Mouse (Mus musculus): Measurements from ENCODE around the gene Sema4c. TPM values are rescaled to one million over a fixed set of nuclear protein-coding genes. Genes with fewer than 3 reads are reported as not detected.

Sema4c gene
- polyA plus RNA-seq, 1 experiment = 0.01 TPM

- Histone ChIP-seq H3K9me3 (ENCODE audit: control insufficient read depth, low read length) (no peaks in the 10 kb centered on the region), H3K36me3 (ENCODE audit: control insufficient read depth) (peaks cover 25% of the 10 kb centered on the region), H3K27me3 (ENCODE audit: control insufficient read depth) (no peaks in the 10 kb centered on the region), H3K4me1 (ENCODE audit: control insufficient read depth) (peaks cover 2% of the 10 kb centered on the region; the same call in 1 of the 2 replicates), H3K4me3 (replicated peaks) (no peak overlapping the region)
- TF ChIP-seq TAL1 (IDR thresholded peaks at IDR 0.05; ENCODE audit: low read length) = no peak
- no peak for TF ChIP-seq GATA1 (IDR thresholded peaks at IDR 0.05; ENCODE audit: low read length)
These were observed 21.8 kb downstream of the Sema4c start for GRCm38 (mm10) chr1:36536397-36536728.

DNA sequence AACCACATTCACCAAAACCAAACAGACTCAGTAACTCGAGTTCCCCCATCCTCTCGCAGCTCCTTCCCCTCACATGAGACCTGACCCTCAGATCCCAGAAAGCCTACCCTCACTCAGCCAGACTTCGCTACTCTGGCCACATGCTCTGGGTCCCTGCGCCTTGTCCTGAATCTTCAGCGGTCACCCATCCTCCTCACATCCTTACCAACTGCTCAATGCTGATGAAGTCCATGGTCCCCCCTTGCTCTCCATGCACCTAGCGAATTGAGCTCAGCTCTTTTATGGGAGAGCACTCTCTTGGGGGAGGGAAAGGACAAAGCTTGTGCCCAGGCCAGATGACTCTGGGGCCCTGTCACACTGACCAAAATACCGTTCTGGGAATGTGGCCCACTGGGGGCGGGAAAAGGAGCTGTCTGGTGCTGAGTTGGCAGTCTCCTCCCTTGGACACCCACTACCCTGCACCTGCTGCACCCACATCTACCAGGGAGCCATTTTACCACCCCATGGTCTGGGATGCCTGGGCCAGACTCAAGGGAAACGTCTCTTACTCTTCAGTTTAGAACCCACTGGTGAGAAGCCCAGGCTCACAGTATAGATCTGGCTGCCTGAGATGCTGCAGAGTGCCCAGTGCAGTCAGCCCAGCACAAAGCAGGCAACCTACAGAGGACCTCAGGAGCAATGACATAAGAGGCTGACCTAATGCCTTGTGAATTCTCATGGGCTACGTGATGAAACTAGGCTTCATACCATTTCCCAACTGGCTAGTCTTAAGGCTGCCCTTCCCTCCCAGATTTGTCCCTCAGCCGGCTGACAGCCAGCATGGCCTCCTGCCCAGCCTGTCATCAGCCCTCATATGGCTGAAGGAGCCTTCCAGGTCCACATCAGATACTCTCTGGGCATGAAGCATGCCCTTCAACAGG is 22.4 kb downstream of the Sema4c start:
- Histone ChIP-seq H3K4me1 (ENCODE audit: control insufficient read depth) (peaks cover 2% of the 10 kb centered on the region; the same call in 1 of the 2 replicates), H3K36me3 (ENCODE audit: control insufficient read depth) (peaks cover 27% of the 10 kb centered on the region), H3K4me3 (replicated peaks) (no peak overlapping the region), H3K27me3 (ENCODE audit: control insufficient read depth) (no peaks in the 10 kb centered on the region), H3K9me3 (ENCODE audit: control insufficient read depth, low read length) (no peaks in the 10 kb centered on the region)
- no peak for TF ChIP-seq GATA1 (IDR thresholded peaks at IDR 0.05; ENCODE audit: low read length)
- TF ChIP-seq TAL1 (IDR thresholded peaks at IDR 0.05; ENCODE audit: low read length) = no peak

DNA sequence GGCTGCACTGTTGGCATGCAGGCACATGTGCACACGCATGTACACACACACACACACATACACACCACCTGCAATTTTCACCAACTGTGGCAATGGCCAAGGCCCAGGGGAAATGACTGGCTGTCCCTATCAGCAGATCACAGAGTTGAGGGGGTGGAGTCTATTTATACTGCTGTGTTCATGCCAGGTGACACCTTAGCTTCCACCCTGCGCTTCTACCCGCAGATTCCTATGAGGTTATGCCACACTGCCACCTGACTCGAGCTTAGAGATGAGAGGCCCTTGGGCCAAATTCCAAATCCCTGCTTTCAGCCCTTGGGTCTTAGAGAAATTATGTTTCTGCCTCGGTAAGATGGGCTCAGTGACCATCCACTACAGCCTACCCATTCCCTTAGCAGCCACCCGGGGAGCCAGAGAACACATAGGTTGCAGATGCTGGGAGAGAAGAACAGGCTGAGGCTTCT is 23.5 kb downstream of the Sema4c start:
- H3K4me1 ChIP-seq (ENCODE audit: control insufficient read depth) = peaks cover 2% of the 10 kb centered on the region; the same call in 1 of the 2 replicates
- no peak overlapping the region for H3K4me3 ChIP-seq (replicated peaks)
- no peaks in the 10 kb centered on the region for H3K9me3 ChIP-seq (ENCODE audit: control insufficient read depth, low read length)
- H3K36me3 ChIP-seq (ENCODE audit: control insufficient read depth) = peaks cover 24% of the 10 kb centered on the region
- no peaks in the 10 kb centered on the region for H3K27me3 ChIP-seq (ENCODE audit: control insufficient read depth)
- TF ChIP-seq GATA1 (IDR thresholded peaks at IDR 0.05; ENCODE audit: low read length) (no peak), TAL1 (IDR thresholded peaks at IDR 0.05; ENCODE audit: low read length) (no peak)

DNA sequence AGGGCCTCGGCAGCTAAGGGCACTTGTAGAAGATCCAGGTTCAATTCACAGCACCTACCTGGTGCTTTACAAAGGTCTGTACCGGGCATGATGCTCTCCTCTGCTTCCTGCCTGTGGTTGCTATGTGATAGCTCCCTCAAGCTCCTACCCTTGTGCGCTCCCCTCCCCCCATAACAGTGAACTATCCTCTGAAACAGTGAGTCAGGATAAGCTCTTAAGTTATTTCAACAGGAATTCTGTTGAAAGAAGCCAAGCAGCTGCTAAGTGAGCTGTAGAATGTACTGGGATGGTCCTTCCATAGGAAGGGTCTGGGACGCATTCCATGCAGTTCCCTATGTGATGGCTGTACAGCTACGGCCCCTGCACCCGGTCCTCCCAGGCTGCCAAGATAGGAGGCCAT is 24.6 kb downstream of the Sema4c start:
- Histone ChIP-seq H3K4me1 (ENCODE audit: control insufficient read depth) (peaks cover 2% of the 10 kb centered on the region; the same call in 1 of the 2 replicates), H3K27me3 (ENCODE audit: control insufficient read depth) (no peaks in the 10 kb centered on the region), H3K4me3 (replicated peaks) (no peak overlapping the region), H3K9me3 (ENCODE audit: control insufficient read depth, low read length) (no peaks in the 10 kb centered on the region), H3K36me3 (ENCODE audit: control insufficient read depth) (peaks cover 18% of the 10 kb centered on the region)
- no peak for TF ChIP-seq GATA1 (IDR thresholded peaks at IDR 0.05; ENCODE audit: low read length)
- TF ChIP-seq TAL1 (IDR thresholded peaks at IDR 0.05; ENCODE audit: low read length) = no peak

DNA sequence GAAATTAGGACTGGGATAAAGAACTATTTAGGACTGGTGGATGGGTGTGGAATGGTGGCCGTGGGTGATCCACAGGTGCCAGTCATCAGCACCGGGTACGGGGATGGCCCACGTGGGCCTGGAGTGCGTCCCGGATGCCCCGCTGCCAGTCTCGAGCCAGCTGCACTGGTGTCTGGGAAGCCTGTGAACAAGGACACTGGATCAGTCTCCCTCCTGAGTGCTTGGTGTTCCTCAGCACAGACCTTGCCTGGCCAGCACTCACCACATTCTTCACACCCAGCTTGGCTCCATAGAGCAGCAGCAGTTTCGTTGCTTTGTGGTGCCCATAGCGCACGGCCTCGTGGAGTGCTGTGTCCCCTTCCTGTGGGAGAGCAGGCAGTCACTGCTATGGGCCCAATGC is 26.7 kb downstream of the Sema4c start:
- Histone ChIP-seq H3K4me3 (replicated peaks) (no peak overlapping the region), H3K4me1 (ENCODE audit: control insufficient read depth) (peaks cover 2% of the 10 kb centered on the region; the same call in 1 of the 2 replicates), H3K9me3 (ENCODE audit: control insufficient read depth, low read length) (no peaks in the 10 kb centered on the region), H3K36me3 (ENCODE audit: control insufficient read depth) (peaks cover 22% of the 10 kb centered on the region), H3K27me3 (ENCODE audit: control insufficient read depth) (no peaks in the 10 kb centered on the region)
- no peak for TF ChIP-seq GATA1 (IDR thresholded peaks at IDR 0.05; ENCODE audit: low read length)
- TF ChIP-seq TAL1 (IDR thresholded peaks at IDR 0.05; ENCODE audit: low read length) = no peak

DNA sequence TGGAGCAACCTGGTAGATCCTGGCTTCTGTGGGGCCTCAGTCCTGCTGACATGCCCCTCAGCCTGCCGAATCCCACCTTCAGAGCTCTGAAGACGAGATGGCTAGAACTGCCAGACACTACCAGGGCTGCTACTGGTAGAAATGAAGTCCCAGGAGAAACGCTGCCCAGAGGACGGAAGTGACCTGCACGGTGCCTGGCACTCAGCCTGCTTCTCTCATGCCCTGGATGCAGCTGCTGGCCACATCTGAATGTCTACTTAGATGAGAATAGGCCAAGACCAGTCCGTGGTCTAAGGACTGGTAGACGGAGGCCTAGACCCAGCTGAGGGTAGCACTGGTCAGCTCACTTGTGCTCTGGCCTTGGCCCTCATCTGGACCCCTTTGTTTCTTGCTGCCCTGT is 27.2 kb downstream of the Sema4c start:
- no peaks in the 10 kb centered on the region for H3K9me3 ChIP-seq (ENCODE audit: control insufficient read depth, low read length)
- H3K4me1 ChIP-seq (ENCODE audit: control insufficient read depth) = peaks cover 2% of the 10 kb centered on the region; the same call in 1 of the 2 replicates
- H3K27me3 ChIP-seq (ENCODE audit: control insufficient read depth) = no peaks in the 10 kb centered on the region
- no peak overlapping the region for H3K4me3 ChIP-seq (replicated peaks)
- TF ChIP-seq TAL1 (IDR thresholded peaks at IDR 0.05; ENCODE audit: low read length) (no peak), GATA1 (IDR thresholded peaks at IDR 0.05; ENCODE audit: low read length) (no peak)
- peaks cover 26% of the 10 kb centered on the region for H3K36me3 ChIP-seq (ENCODE audit: control insufficient read depth)

GRCm38 (mm10) chr1:36530485-36530884 is 27.7 kb downstream of the Sema4c start:
- no peaks in the 10 kb centered on the region for H3K27me3 ChIP-seq (ENCODE audit: control insufficient read depth)
- TF ChIP-seq GATA1 (IDR thresholded peaks at IDR 0.05; ENCODE audit: low read length) (no peak), TAL1 (IDR thresholded peaks at IDR 0.05; ENCODE audit: low read length) (no peak)
- no peaks in the 10 kb centered on the region for H3K9me3 ChIP-seq (ENCODE audit: control insufficient read depth, low read length)
- peaks cover 30% of the 10 kb centered on the region for H3K36me3 ChIP-seq (ENCODE audit: control insufficient read depth)
- H3K4me1 ChIP-seq (ENCODE audit: control insufficient read depth) = peaks cover 2% of the 10 kb centered on the region; the same call in 1 of the 2 replicates
- H3K4me3 ChIP-seq (replicated peaks) = no peak overlapping the region

DNA sequence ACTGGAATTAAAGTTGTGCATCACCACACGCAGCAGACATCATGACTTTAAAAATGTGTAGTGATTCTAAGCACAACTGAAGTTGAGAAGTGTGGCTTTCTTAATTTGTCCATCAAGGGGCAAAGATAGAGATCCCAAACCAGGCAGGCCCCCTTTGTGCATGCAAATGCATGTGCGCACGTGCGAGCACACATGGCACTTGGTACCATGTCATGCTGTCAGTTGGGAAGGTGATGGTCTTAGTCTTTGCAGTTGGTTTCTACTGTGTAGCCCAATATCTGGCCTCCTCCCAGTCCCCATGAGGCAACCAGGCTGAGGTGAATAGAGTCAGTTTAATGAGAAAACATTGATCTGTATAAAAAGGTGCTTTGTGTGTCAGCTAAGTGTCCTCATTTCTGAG is 28.3 kb downstream of the Sema4c start:
- Histone ChIP-seq H3K36me3 (ENCODE audit: control insufficient read depth) (peaks cover 37% of the 10 kb centered on the region), H3K9me3 (ENCODE audit: control insufficient read depth, low read length) (no peaks in the 10 kb centered on the region), H3K4me3 (replicated peaks) (no peak overlapping the region), H3K27me3 (ENCODE audit: control insufficient read depth) (no peaks in the 10 kb centered on the region), H3K4me1 (ENCODE audit: control insufficient read depth) (peaks cover 2% of the 10 kb centered on the region; the same call in 1 of the 2 replicates)
- TF ChIP-seq GATA1 (IDR thresholded peaks at IDR 0.05; ENCODE audit: low read length) = no peak
- no peak for TF ChIP-seq TAL1 (IDR thresholded peaks at IDR 0.05; ENCODE audit: low read length)

- Histone ChIP-seq H3K36me3 (ENCODE audit: control insufficient read depth) (peaks cover 43% of the 10 kb centered on the region), H3K4me3 (replicated peaks) (no peak overlapping the region), H3K27me3 (ENCODE audit: control insufficient read depth) (no peaks in the 10 kb centered on the region), H3K4me1 (ENCODE audit: control insufficient read depth) (no peaks in the 10 kb centered on the region), H3K9me3 (ENCODE audit: control insufficient read depth, low read length) (no peaks in the 10 kb centered on the region)
- TF ChIP-seq TAL1 (IDR thresholded peaks at IDR 0.05; ENCODE audit: low read length) = no peak
- TF ChIP-seq GATA1 (IDR thresholded peaks at IDR 0.05; ENCODE audit: low read length) = no peak
These were observed 28.9 kb downstream of the Sema4c start for GRCm38 (mm10) chr1:36529274-36529673.
